Mouse (Mus musculus): ENCODE results near the gene Dlgap1. TPM values are rescaled to one million over a fixed set of nuclear protein-coding genes. Genes with fewer than 3 reads are reported as not detected.

Gene Dlgap1
- polyA plus RNA-seq, 1 experiment = 0.06 TPM

- 79% methylated on average over 3 of the region's 3 CpGs for WGBS
- Histone ChIP-seq H3K4me3 (ENCODE audit: extremely low read depth, insufficient read depth, insufficient read length) (no peak overlapping the region), H3K27me3 (ENCODE audit: control insufficient read depth, insufficient read depth, low read length) (no peaks in the 10 kb centered on the region), H3K4me1 (ENCODE audit: control insufficient read depth, insufficient read depth, insufficient read length) (no peaks in the 10 kb centered on the region), H3K27ac (ENCODE audit: insufficient read depth, low read length) (no peak overlapping the region), H3K36me3 (ENCODE audit: control insufficient read depth, insufficient read depth, low read length) (no peaks in the 10 kb centered on the region)
- no peak for TF ChIP-seq CTCF (IDR thresholded peaks at IDR 0.05; ENCODE audit: extremely low read depth, insufficient read depth, insufficient read length, insufficient replicate concordance)
- TF ChIP-seq POLR2A (IDR thresholded peaks at IDR 0.05; ENCODE audit: low read depth, low read length) = no peak
- no peak for DNase-seq (ENCODE audit: low read depth in 1 of 2, low spot score in 2 of 2)
Observed at GRCm38 (mm10) chr17:70363561-70363960, 394.7 kb downstream of the Dlgap1 start.

DNA sequence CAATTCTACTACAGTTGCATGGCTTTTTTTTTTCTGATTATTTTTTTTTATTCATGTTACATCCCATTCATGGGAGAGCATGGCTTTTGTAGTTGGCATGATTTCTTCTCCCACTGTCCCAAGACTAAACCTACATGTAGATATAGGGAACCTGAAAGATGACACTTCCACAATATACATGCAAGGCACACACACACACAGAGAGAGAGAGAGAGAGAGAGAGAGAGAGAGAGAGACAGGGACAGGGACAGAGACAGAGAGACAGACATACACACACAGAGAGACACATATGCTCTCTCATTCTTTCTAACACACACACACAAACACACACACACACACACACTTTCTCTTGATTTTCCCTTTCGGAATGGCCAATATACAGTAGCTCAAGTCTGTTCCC, 395.1 kb downstream of the Dlgap1 start:
- H3K27me3 ChIP-seq (ENCODE audit: control insufficient read depth, insufficient read depth, low read length) = no peaks in the 10 kb centered on the region
- 76% methylated on average over 1 of the region's 1 CpGs for WGBS
- no peak overlapping the region for H3K4me3 ChIP-seq (ENCODE audit: extremely low read depth, insufficient read depth, insufficient read length)
- TF ChIP-seq CTCF (IDR thresholded peaks at IDR 0.05; ENCODE audit: extremely low read depth, insufficient read depth, insufficient read length, insufficient replicate concordance) = no peak
- no peak for TF ChIP-seq POLR2A (IDR thresholded peaks at IDR 0.05; ENCODE audit: low read depth, low read length)
- H3K36me3 ChIP-seq (ENCODE audit: control insufficient read depth, insufficient read depth, low read length) = no peaks in the 10 kb centered on the region
- DNase-seq (ENCODE audit: low read depth in 1 of 2, low spot score in 2 of 2) = no peak
- no peak overlapping the region for H3K27ac ChIP-seq (ENCODE audit: insufficient read depth, low read length)
- H3K4me1 ChIP-seq (ENCODE audit: control insufficient read depth, insufficient read depth, insufficient read length) = no peaks in the 10 kb centered on the region

DNA sequence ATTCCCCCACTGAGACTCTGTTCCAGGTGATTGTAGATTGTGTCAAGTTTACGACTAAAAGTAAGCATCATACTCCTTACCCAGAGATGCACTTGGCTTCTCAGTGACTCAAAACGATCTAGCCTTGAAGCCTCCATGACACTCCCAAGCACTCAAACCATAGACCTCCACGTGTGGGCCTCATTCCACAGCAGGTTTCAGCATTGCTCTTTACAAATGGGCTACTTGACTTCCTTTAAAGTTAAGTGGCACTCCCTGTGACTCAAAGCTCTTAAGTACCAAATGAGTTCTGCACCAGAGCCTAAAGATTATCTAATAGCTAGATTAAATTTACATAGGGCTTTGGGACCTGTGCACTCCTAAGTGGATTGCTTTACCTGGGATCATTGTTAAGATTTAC, 400.3 kb downstream of the Dlgap1 start:
- Histone ChIP-seq H3K4me3 (ENCODE audit: extremely low read depth, insufficient read depth, insufficient read length) (no peak overlapping the region), H3K36me3 (ENCODE audit: control insufficient read depth, insufficient read depth, low read length) (no peaks in the 10 kb centered on the region), H3K27me3 (ENCODE audit: control insufficient read depth, insufficient read depth, low read length) (no peaks in the 10 kb centered on the region), H3K4me1 (ENCODE audit: control insufficient read depth, insufficient read depth, insufficient read length) (no peaks in the 10 kb centered on the region), H3K27ac (ENCODE audit: insufficient read depth, low read length) (no peak overlapping the region)
- TF ChIP-seq POLR2A (IDR thresholded peaks at IDR 0.05; ENCODE audit: low read depth, low read length) (no peak), CTCF (IDR thresholded peaks at IDR 0.05; ENCODE audit: extremely low read depth, insufficient read depth, insufficient read length, insufficient replicate concordance) (no peak)
- 74% methylated on average over 3 of the region's 3 CpGs for WGBS
- no peak for DNase-seq (ENCODE audit: low read depth in 1 of 2, low spot score in 2 of 2)

DNA sequence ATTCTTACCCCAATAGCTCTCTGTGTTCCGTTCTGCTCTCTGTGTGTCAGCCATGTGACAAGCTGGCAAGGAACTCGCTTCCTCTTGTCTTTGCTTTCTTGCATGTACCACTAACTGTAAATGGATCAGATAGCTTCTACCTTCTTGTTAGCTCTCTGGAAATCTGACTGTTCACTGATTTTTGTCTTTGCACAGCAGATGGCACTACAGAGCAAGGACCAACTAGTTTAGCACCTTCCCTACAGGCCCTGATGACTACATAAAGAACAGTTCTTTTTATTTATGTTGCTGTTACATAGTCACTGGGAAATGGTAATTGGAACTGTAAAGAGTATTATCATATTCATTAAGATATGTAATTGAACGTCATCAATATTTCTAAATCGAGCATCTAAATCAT, 408.1 kb downstream of the Dlgap1 start:
- H3K27me3 ChIP-seq (ENCODE audit: control insufficient read depth, insufficient read depth, low read length) = no peaks in the 10 kb centered on the region
- 72% methylated on average over 4 of the region's 4 CpGs for WGBS
- no peaks in the 10 kb centered on the region for H3K36me3 ChIP-seq (ENCODE audit: control insufficient read depth, insufficient read depth, low read length)
- H3K4me1 ChIP-seq (ENCODE audit: control insufficient read depth, insufficient read depth, insufficient read length) = no peaks in the 10 kb centered on the region
- H3K27ac ChIP-seq (ENCODE audit: insufficient read depth, low read length) = no peak overlapping the region
- no peak for DNase-seq (ENCODE audit: low read depth in 1 of 2, low spot score in 2 of 2)
- H3K4me3 ChIP-seq (ENCODE audit: extremely low read depth, insufficient read depth, insufficient read length) = no peak overlapping the region
- TF ChIP-seq POLR2A (IDR thresholded peaks at IDR 0.05; ENCODE audit: low read depth, low read length) (no peak), CTCF (IDR thresholded peaks at IDR 0.05; ENCODE audit: extremely low read depth, insufficient read depth, insufficient read length, insufficient replicate concordance) (no peak)

DNA sequence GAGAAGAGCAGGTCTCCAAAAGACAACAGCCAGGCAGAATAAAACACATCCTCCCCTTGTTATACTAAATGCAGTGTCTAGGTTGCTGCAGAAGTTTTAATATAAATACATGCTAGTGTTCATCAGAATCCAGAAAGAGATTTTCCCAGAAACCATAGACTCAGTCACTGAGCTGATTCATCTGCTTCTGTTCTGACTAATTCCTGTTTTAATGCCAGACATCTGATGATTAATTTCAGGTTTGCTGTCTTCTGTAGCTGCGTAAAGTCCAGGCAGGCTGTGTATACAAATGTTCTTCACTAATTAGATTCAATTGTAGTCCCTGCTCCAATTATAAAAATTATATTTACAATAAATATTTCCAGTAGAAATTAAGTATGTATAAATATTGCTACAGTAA, 419.6 kb downstream of the Dlgap1 start:
- TF ChIP-seq POLR2A (IDR thresholded peaks at IDR 0.05; ENCODE audit: low read depth, low read length) = no peak
- no peak for TF ChIP-seq CTCF (IDR thresholded peaks at IDR 0.05; ENCODE audit: extremely low read depth, insufficient read depth, insufficient read length, insufficient replicate concordance)
- no peaks in the 10 kb centered on the region for H3K27me3 ChIP-seq (ENCODE audit: control insufficient read depth, insufficient read depth, low read length)
- DNase-seq (ENCODE audit: low read depth in 1 of 2, low spot score in 2 of 2) = no peak
- no peak overlapping the region for H3K4me3 ChIP-seq (ENCODE audit: extremely low read depth, insufficient read depth, insufficient read length)
- H3K4me1 ChIP-seq (ENCODE audit: control insufficient read depth, insufficient read depth, insufficient read length) = no peaks in the 10 kb centered on the region
- H3K36me3 ChIP-seq (ENCODE audit: control insufficient read depth, insufficient read depth, low read length) = no peaks in the 10 kb centered on the region
- WGBS = 98% methylated on average over 1 of the region's 1 CpGs
- H3K27ac ChIP-seq (ENCODE audit: insufficient read depth, low read length) = no peak overlapping the region

GRCm38 (mm10) chr17:70397220-70397619, 428.3 kb downstream of the Dlgap1 start:
- H3K27ac ChIP-seq (ENCODE audit: insufficient read depth, low read length) = no peak overlapping the region
- H3K4me1 ChIP-seq (ENCODE audit: control insufficient read depth, insufficient read depth, insufficient read length) = no peaks in the 10 kb centered on the region
- no peaks in the 10 kb centered on the region for H3K27me3 ChIP-seq (ENCODE audit: control insufficient read depth, insufficient read depth, low read length)
- H3K4me3 ChIP-seq (ENCODE audit: extremely low read depth, insufficient read depth, insufficient read length) = no peak overlapping the region
- 69% methylated on average over 3 of the region's 3 CpGs for WGBS
- no peak for DNase-seq (ENCODE audit: low read depth in 1 of 2, low spot score in 2 of 2)
- H3K36me3 ChIP-seq (ENCODE audit: control insufficient read depth, insufficient read depth, low read length) = no peaks in the 10 kb centered on the region
- no peak for TF ChIP-seq POLR2A (IDR thresholded peaks at IDR 0.05; ENCODE audit: low read depth, low read length)
- TF ChIP-seq CTCF (IDR thresholded peaks at IDR 0.05; ENCODE audit: extremely low read depth, insufficient read depth, insufficient read length, insufficient replicate concordance) = no peak

- TF ChIP-seq CTCF (IDR thresholded peaks at IDR 0.05; ENCODE audit: extremely low read depth, insufficient read depth, insufficient read length, insufficient replicate concordance) = no peak
- TF ChIP-seq POLR2A (IDR thresholded peaks at IDR 0.05; ENCODE audit: low read depth, low read length) = no peak
Observed at GRCm38 (mm10) chr17:70397708-70398107, 428.8 kb downstream of the Dlgap1 start.

More at GRCm38 (mm10) chr17:70397708-70398107, 428.8 kb downstream of the Dlgap1 start:
- no peaks in the 10 kb centered on the region for H3K36me3 ChIP-seq (ENCODE audit: control insufficient read depth, insufficient read depth, low read length)
- no peak for DNase-seq (ENCODE audit: low read depth in 1 of 2, low spot score in 2 of 2)
- 61% methylated on average over 8 of the region's 8 CpGs for WGBS
- H3K27ac ChIP-seq (ENCODE audit: insufficient read depth, low read length) = no peak overlapping the region
- H3K4me3 ChIP-seq (ENCODE audit: extremely low read depth, insufficient read depth, insufficient read length) = no peak overlapping the region
- no peaks in the 10 kb centered on the region for H3K4me1 ChIP-seq (ENCODE audit: control insufficient read depth, insufficient read depth, insufficient read length)
- H3K27me3 ChIP-seq (ENCODE audit: control insufficient read depth, insufficient read depth, low read length) = no peaks in the 10 kb centered on the region

All from spleen, adult 2 months (tissue).